Mouse (Mus musculus): Measurements from ENCODE around the gene Adk.

GRCm38 (mm10) chr14:21304815-21305214 lies 252.4 kb downstream of the Adk start:
- TF ChIP-seq CTCF (IDR thresholded peaks at IDR 0.05; ENCODE audit: extremely low read depth, insufficient read depth, insufficient read length, insufficient replicate concordance), result no peak
- TF ChIP-seq POLR2A (IDR thresholded peaks at IDR 0.05; ENCODE audit: low read depth, low read length), result no peak

Measured in spleen, adult 2 months (tissue).